Mouse (Mus musculus): ENCODE measurements around the gene Dr1. TPM values are rescaled to one million over a fixed set of nuclear protein-coding genes. Genes with fewer than 3 reads are reported as not detected.

Dr1 gene
- polyA plus RNA-seq, 1 experiment from 2014 or later, result 45.3 TPM

Other genes starting within 250 kb of the Dr1 start
- gene Mtf2, start 203.2 kb upstream of the Dr1 start, polyA plus RNA-seq (2015; fragmentation: Nextera tagmentation; extraction: Ambion mirVana), result 81.8 and 98.0 TPM in 2 replicates
- 31.8 and 32.4 TPM in 2 replicates for gene Tmed5, start 136.3 kb upstream of the Dr1 start, polyA plus RNA-seq (2015; fragmentation: Nextera tagmentation; extraction: Ambion mirVana)
- 13.4 and 13.6 TPM in 2 replicates for gene Ccdc18, start 136.0 kb upstream of the Dr1 start, polyA plus RNA-seq (2015; fragmentation: Nextera tagmentation; extraction: Ambion mirVana)
- 7.0 and 7.4 TPM in 2 replicates for gene Pigg, start 43.7 kb downstream of the Dr1 start, polyA plus RNA-seq (2015; fragmentation: Nextera tagmentation; extraction: Ambion mirVana)
- gene Gm42517, start 99.0 kb downstream of the Dr1 start, polyA plus RNA-seq (2015; fragmentation: Nextera tagmentation; extraction: Ambion mirVana), result not detected in 2 replicates
- gene Pde6b, start 119.5 kb downstream of the Dr1 start, polyA plus RNA-seq (2015; fragmentation: Nextera tagmentation; extraction: Ambion mirVana), result 0.50 TPM in 1 of 2 replicates, not detected in the other
- 324 and 387 TPM in 2 replicates for gene Atp5k, start 165.6 kb downstream of the Dr1 start, polyA plus RNA-seq (2015; fragmentation: Nextera tagmentation; extraction: Ambion mirVana)
- 0.54 and 0.60 TPM in 2 replicates for gene Mfsd7a, start 180.0 kb downstream of the Dr1 start, polyA plus RNA-seq (2015; fragmentation: Nextera tagmentation; extraction: Ambion mirVana)
- 16.9 and 18.9 TPM in 2 replicates for gene Pcgf3, start 192.3 kb downstream of the Dr1 start, polyA plus RNA-seq (2015; fragmentation: Nextera tagmentation; extraction: Ambion mirVana)